Mouse (Mus musculus) gastrocnemius, postnatal 4 days (tissue): ENCODE data around the gene Zfp969. TPM values are rescaled to one million over a fixed set of nuclear protein-coding genes. Genes with fewer than 3 reads are reported as not detected.
"Not testable (repeated sequence)": the region's sequence is repeated elsewhere in the genome, so short reads cannot be mapped to it uniquely, and the experiment has no call there.

Experiments used
- DNase-seq, 2 experiments: peaks; one replicate each; pipeline ENCODE4 v3.0.0; 2021 to 2022; ENCODE audit warnings: low spot score in 2 of 2, mixed read lengths in 2 of 2
- long read RNA-seq, 2 experiments: library from polyadenylated mRNA; stranded (forward); transcript quantifications; one replicate each; pipeline ENCODE4 v2.0.0; 2021
- total RNA-seq, 2 experiments: library from RNA; stranded (reverse); gene quantifications; 2 replicates each; pipeline ENCODE4 v1.2.3; 2021

Zfp969 gene
- total RNA-seq, result 1 to 10 TPM in 1 of 2 experiments, not detected in 1; 7.4 TPM
- long read RNA-seq, experiment 1, partial matches to known transcripts, result 0 of 2 reads
- long read RNA-seq, experiment 1, other reads (novel, unspliced or antisense), result 2 of 2 reads
- long read RNA-seq, experiment 2, result 0 reads

DNA sequence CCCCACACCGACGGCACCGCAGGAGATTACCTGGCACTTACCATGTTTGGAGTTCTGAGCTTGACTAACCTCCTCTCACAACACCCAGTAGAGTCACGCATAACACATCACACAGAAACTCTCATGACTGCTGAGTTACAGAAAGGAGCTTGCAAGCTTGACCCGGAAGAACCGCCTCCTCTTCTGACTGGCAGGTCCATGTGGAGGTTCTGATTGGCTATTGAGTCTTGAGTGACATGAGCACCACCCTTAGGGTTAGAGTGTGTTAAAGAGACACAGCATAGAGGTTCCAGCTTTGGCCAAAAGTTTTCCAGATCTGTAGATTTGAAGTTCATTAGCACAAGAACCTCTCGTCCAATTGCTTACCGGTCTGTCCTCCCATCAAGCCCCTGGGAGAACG, at the start of gene Zfp969:
Gene Zfp969, minus strand, starts transcription at position 101 of the 400 bp plus-strand sequence.
- DNase-seq, result not testable (repeated sequence)

DNA sequence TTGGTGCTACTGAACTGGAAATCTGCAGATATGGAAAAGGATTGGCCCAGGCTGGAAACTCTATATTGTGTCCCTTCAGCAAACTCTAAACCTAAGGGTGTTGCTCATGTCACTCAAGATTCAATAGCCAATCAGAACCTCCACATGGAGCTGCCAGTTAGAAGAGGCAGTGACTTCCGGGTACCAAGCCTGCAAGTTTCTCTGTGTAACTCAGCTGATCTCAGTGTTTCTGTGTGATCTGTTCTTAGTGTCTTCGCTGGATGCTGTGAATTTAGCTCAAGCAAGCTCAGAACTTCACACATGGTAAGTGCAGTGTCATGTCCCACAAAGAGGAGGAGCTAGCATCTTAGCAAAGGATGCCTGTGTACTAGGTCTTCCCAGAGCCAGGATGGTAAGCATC, 37.8 kb upstream of the Zfp969 start, which contains the start of gene Gm2007:
Gene Gm2007, plus strand, starts transcription at position 301 of the 400 bp plus-strand sequence.
- not testable (repeated sequence) for DNase-seq

DNA sequence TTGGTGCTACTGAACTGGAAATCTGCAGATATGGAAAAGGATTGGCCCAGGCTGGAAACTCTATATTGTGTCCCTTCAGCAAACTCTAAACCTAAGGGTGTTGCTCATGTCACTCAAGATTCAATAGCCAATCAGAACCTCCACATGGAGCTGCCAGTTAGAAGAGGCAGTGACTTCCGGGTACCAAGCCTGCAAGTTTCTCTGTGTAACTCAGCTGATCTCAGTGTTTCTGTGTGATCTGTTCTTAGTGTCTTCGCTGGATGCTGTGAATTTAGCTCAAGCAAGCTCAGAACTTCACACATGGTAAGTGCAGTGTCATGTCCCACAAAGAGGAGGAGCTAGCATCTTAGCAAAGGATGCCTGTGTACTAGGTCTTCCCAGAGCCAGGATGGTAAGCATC, 59.8 kb downstream of the Zfp969 start, which contains the start of gene Gm11007:
Gene Gm11007, plus strand, starts transcription at position 301 of the 400 bp plus-strand sequence.
- DNase-seq, result not testable (repeated sequence)

Other genes starting within 250 kb of the Zfp969 start
- gene Zfp965, start 233.7 kb downstream of the Zfp969 start, total RNA-seq, result 1 to 10 TPM; 2.1 to 2.7 TPM
- 1 to 10 TPM in 1 of 2 experiments, not detected in 1; 7.0 TPM for gene Gm11007, start 59.7 kb downstream of the Zfp969 start, total RNA-seq
- 1 to 10 TPM in 1 of 2 experiments, not detected in 1; 7.0 TPM for gene Gm2007, start 37.9 kb upstream of the Zfp969 start, total RNA-seq
- gene Gm14288, start 97.4 kb upstream of the Zfp969 start, total RNA-seq, result 1 to 10 TPM in 1 of 2 experiments, not detected in 1; 6.7 TPM
- 10 to 100 TPM; 22.1 to 23.6 TPM for gene Gm6710, start 165.6 kb upstream of the Zfp969 start, total RNA-seq
- gene Zfp966, start 227.5 kb upstream of the Zfp969 start, total RNA-seq, result 1 to 10 TPM; 4.5 to 4.8 TPM